Mouse (Mus musculus) ovary, postnatal 36 days (tissue): ENCODE results near the gene Zswim1.
"Not testable (repeated sequence)": the region's sequence is repeated elsewhere in the genome, so short reads cannot be mapped to it uniquely, and the experiment has no call there.

Source experiments
- DNase-seq: peaks from one replicate; pipeline ENCODE4 v3.0.0; 2022; ENCODE audit warnings: low spot score, mixed read lengths

Zswim1 gene

GRCm38 (mm10) chr2:164829090-164829489 is 6.6 kb downstream of the Zswim1 start:
- no peak for DNase-seq

GRCm38 (mm10) chr2:164831029-164831428 is 8.5 kb downstream of the Zswim1 start:
- no peak for DNase-seq

- DNase-seq, result no peak
Observed at GRCm38 (mm10) chr2:164832032-164832747, 9.7 kb downstream of the Zswim1 start.

GRCm38 (mm10) chr2:164832748-164833301 is 10.3 kb downstream of the Zswim1 start, which contains the start of gene Ctsa:
Gene Ctsa, plus strand, starts transcription at chr2:164832873.
- DNase-seq, result peak; percentile 81

GRCm38 (mm10) chr2:164833314-164833959 is 11.0 kb downstream of the Zswim1 start, which contains the start of gene Neurl2:
Gene Neurl2, minus strand, starts transcription at chr2:164833456.
- DNase-seq, result peak; percentile 86

- no peak for DNase-seq
Observed at GRCm38 (mm10) chr2:164834531-164834930, 12.0 kb downstream of the Zswim1 start.

- DNase-seq, result no peak
Observed at GRCm38 (mm10) chr2:164835164-164835563, 12.7 kb downstream of the Zswim1 start.

- DNase-seq, result no peak
Observed at GRCm38 (mm10) chr2:164845782-164846181, 23.3 kb downstream of the Zswim1 start.

- no peak for DNase-seq
Observed at GRCm38 (mm10) chr2:164850061-164850460, 27.6 kb downstream of the Zswim1 start.

- DNase-seq, result not testable (repeated sequence)
Observed at GRCm38 (mm10) chr2:164855572-164855971, 33.1 kb downstream of the Zswim1 start.

- DNase-seq, result no peak
Observed at GRCm38 (mm10) chr2:164856309-164857100, 34.0 kb downstream of the Zswim1 start.

GRCm38 (mm10) chr2:164857101-164857821 is 34.8 kb downstream of the Zswim1 start, which contains the start of gene Pltp:
Gene Pltp, minus strand, starts transcription at chr2:164857711.
- peak; percentile 50 for DNase-seq

- DNase-seq, result no peak
Observed at GRCm38 (mm10) chr2:164857842-164858553, 35.5 kb downstream of the Zswim1 start.

- no peak for DNase-seq
Observed at GRCm38 (mm10) chr2:164859155-164859554, 36.7 kb downstream of the Zswim1 start.

- no peak for DNase-seq
Observed at GRCm38 (mm10) chr2:164859640-164860432, 37.4 kb downstream of the Zswim1 start.

GRCm38 (mm10) chr2:164861094-164861493 is 38.6 kb downstream of the Zswim1 start:
- no peak for DNase-seq

GRCm38 (mm10) chr2:164862179-164862861 is 39.8 kb downstream of the Zswim1 start:
- DNase-seq, result no peak

- DNase-seq, result not testable (repeated sequence)
Observed at GRCm38 (mm10) chr2:164863411-164863810, 40.9 kb downstream of the Zswim1 start.

GRCm38 (mm10) chr2:164864593-164864992 is 42.1 kb downstream of the Zswim1 start:
- DNase-seq, result no peak
